Mouse (Mus musculus): ENCODE measurements around the gene Acvr1b.

The Acvr1b gene

GRCm38 (mm10) chr15:101146100-101146965 is 27.5 kb upstream of the Acvr1b start:
- no peak for DNase-seq (ENCODE audit: low spot score in 2 of 2)

GRCm38 (mm10) chr15:101147115-101147909 is 26.6 kb upstream of the Acvr1b start:
- no peak for DNase-seq (ENCODE audit: low spot score in 2 of 2)

- no peak for DNase-seq (ENCODE audit: low spot score in 2 of 2)
These were observed 26.0 kb upstream of the Acvr1b start for GRCm38 (mm10) chr15:101147910-101148273.

GRCm38 (mm10) chr15:101148604-101149003 is 25.3 kb upstream of the Acvr1b start:
- DNase-seq (ENCODE audit: low spot score in 2 of 2) = no peak

- DNase-seq (ENCODE audit: low spot score in 2 of 2) = no peak
These were observed 22.2 kb upstream of the Acvr1b start for GRCm38 (mm10) chr15:101151409-101152261.

- DNase-seq (ENCODE audit: low spot score in 2 of 2) = no peak
These were observed 18.9 kb upstream of the Acvr1b start for GRCm38 (mm10) chr15:101154700-101155616.

GRCm38 (mm10) chr15:101160128-101160527 is 13.7 kb upstream of the Acvr1b start:
- DNase-seq (ENCODE audit: low spot score in 2 of 2) = no peak

- peak; percentile 63 to 69 for DNase-seq (ENCODE audit: low spot score in 2 of 2)
These were observed 13.3 kb upstream of the Acvr1b start for GRCm38 (mm10) chr15:101160591-101160990.

- DNase-seq (ENCODE audit: low spot score in 2 of 2) = no peak
These were observed 12.3 kb upstream of the Acvr1b start for GRCm38 (mm10) chr15:101161534-101161933.

GRCm38 (mm10) chr15:101163056-101163458 is 10.8 kb upstream of the Acvr1b start:
- DNase-seq (ENCODE audit: low spot score in 2 of 2) = peak; percentile 41 to 52

- DNase-seq (ENCODE audit: low spot score in 2 of 2) = no peak
These were observed 10.0 kb upstream of the Acvr1b start for GRCm38 (mm10) chr15:101163854-101164253.

- no peak for DNase-seq (ENCODE audit: low spot score in 2 of 2)
These were observed 9.6 kb upstream of the Acvr1b start for GRCm38 (mm10) chr15:101164291-101164690.

- no peak for DNase-seq (ENCODE audit: low spot score in 2 of 2)
These were observed 8.0 kb upstream of the Acvr1b start for GRCm38 (mm10) chr15:101165658-101166437.

- no peak for DNase-seq (ENCODE audit: low spot score in 2 of 2)
These were observed 6.3 kb upstream of the Acvr1b start for GRCm38 (mm10) chr15:101167553-101167952.

GRCm38 (mm10) chr15:101169910-101170309 is 4.0 kb upstream of the Acvr1b start:
- no peak for DNase-seq (ENCODE audit: low spot score in 2 of 2)

GRCm38 (mm10) chr15:101170413-101170980 is 3.4 kb upstream of the Acvr1b start:
- DNase-seq (ENCODE audit: low spot score in 2 of 2) = no peak

GRCm38 (mm10) chr15:101171272-101171671 is 2.6 kb upstream of the Acvr1b start:
- no peak for DNase-seq (ENCODE audit: low spot score in 2 of 2)

GRCm38 (mm10) chr15:101172016-101172415 is 1.9 kb upstream of the Acvr1b start:
- DNase-seq (ENCODE audit: low spot score in 2 of 2) = no peak

GRCm38 (mm10) chr15:101174294-101175130 is 645 bp downstream of the Acvr1b start:
- no peak for DNase-seq (ENCODE audit: low spot score in 2 of 2)
